Mouse (Mus musculus): Measurements from ENCODE around the gene Rilpl1.
"Not testable (repeated sequence)": the region's sequence is repeated elsewhere in the genome, so short reads cannot be mapped to it uniquely, and the experiment has no call there.

The Rilpl1 gene

GRCm38 (mm10) chr5:124529697-124530096 lies 1.5 kb downstream of the Rilpl1 start:
- in situ Hi-C loops (cut with MseI, MboI), result loop anchor here (5.0 to 10.0 kb wide), 2 partner anchors 95 to 97 kb away; partner anchors contain the start of gene Kmt5a (in 1 of the 2)

- in situ Hi-C loops (cut with MseI, MboI), result no loop called here
Measured at GRCm38 (mm10) chr5:124529191-124529651, 2.0 kb downstream of the Rilpl1 start.

- in situ Hi-C loops (cut with MseI, MboI), result no loop called here
Measured at GRCm38 (mm10) chr5:124528791-124529190, 2.4 kb downstream of the Rilpl1 start.

- in situ Hi-C loops (cut with MseI, MboI), result no loop called here
Measured at GRCm38 (mm10) chr5:124528351-124528750, 2.8 kb downstream of the Rilpl1 start.

GRCm38 (mm10) chr5:124524943-124525342 lies 6.2 kb downstream of the Rilpl1 start:
- in situ Hi-C loops (cut with MseI, MboI), result no loop called here

GRCm38 (mm10) chr5:124523032-124523431 lies 8.2 kb downstream of the Rilpl1 start:
- in situ Hi-C loops (cut with MseI, MboI), result no loop called here

- in situ Hi-C loops (cut with MseI, MboI), result no loop called here
Measured at GRCm38 (mm10) chr5:124521588-124521987, 9.6 kb downstream of the Rilpl1 start.

- in situ Hi-C loops (cut with MseI, MboI), result no loop called here
Measured at GRCm38 (mm10) chr5:124518648-124519047, 12.5 kb downstream of the Rilpl1 start.

- in situ Hi-C loops (cut with MseI, MboI), result no loop called here
Measured at GRCm38 (mm10) chr5:124515789-124516188, 15.4 kb downstream of the Rilpl1 start.

GRCm38 (mm10) chr5:124510536-124511050 lies 20.6 kb downstream of the Rilpl1 start:
- in situ Hi-C loops (cut with MseI, MboI), result no loop called here

GRCm38 (mm10) chr5:124509742-124510237 lies 21.4 kb downstream of the Rilpl1 start:
- in situ Hi-C loops (cut with MseI, MboI), result no loop called here

GRCm38 (mm10) chr5:124509200-124509599 lies 22.0 kb downstream of the Rilpl1 start:
- in situ Hi-C loops (cut with MseI, MboI), result no loop called here

GRCm38 (mm10) chr5:124506731-124507359 lies 24.3 kb downstream of the Rilpl1 start:
- in situ Hi-C loops (cut with MseI, MboI), result no loop called here

- in situ Hi-C loops (cut with MseI, MboI), result no loop called here
Measured at GRCm38 (mm10) chr5:124505235-124505634, 26.0 kb downstream of the Rilpl1 start.

GRCm38 (mm10) chr5:124503742-124504141 lies 27.4 kb downstream of the Rilpl1 start:
- in situ Hi-C loops (cut with MseI, MboI), result no loop called here

GRCm38 (mm10) chr5:124501541-124501940 lies 29.6 kb downstream of the Rilpl1 start:
- in situ Hi-C loops (cut with MseI, MboI), result no loop called here

- in situ Hi-C loops (cut with MseI, MboI), result no loop called here
Measured at GRCm38 (mm10) chr5:124500573-124500972, 30.6 kb downstream of the Rilpl1 start.

- in situ Hi-C loops (cut with MseI, MboI), result not testable (repeated sequence)
Measured at GRCm38 (mm10) chr5:124500037-124500436, 31.2 kb downstream of the Rilpl1 start.

GRCm38 (mm10) chr5:124499001-124499400 lies 32.2 kb downstream of the Rilpl1 start:
- in situ Hi-C loops (cut with MseI, MboI), result no loop called here

- in situ Hi-C loops (cut with MseI, MboI), result no loop called here
Measured at GRCm38 (mm10) chr5:124498221-124498876, 32.8 kb downstream of the Rilpl1 start.

GRCm38 (mm10) chr5:124496614-124497514 lies 34.3 kb downstream of the Rilpl1 start:
- in situ Hi-C loops (cut with MseI, MboI), result no loop called here

- in situ Hi-C loops (cut with MseI, MboI), result no loop called here
Measured at GRCm38 (mm10) chr5:124495547-124495946, 35.6 kb downstream of the Rilpl1 start.
